Mouse (Mus musculus) stomach, postnatal 0 days (tissue): ENCODE results near the gene Plin4.

Experiments
- CTCF ChIP-seq: IDR thresholded peaks from 2 replicates; pipeline ENCODE4 v1.5.1; 2016; ENCODE audit warnings: antibody characterized with exemption, low read depth, mild to moderate bottlenecking, moderate library complexity
- EP300 ChIP-seq: optimal IDR thresholded peaks from 2 replicates; pipeline ENCODE3; 2016; ENCODE audit warnings: antibody characterized with exemption

- TF ChIP-seq CTCF (no peak), EP300 (no peak)
Measured at GRCm38 (mm10) chr17:56055945-56056678, 53.5 kb downstream of the Plin4 start.
